ENCODE assay signal across 8 mouse cellular contexts in the genomic region with DNA sequence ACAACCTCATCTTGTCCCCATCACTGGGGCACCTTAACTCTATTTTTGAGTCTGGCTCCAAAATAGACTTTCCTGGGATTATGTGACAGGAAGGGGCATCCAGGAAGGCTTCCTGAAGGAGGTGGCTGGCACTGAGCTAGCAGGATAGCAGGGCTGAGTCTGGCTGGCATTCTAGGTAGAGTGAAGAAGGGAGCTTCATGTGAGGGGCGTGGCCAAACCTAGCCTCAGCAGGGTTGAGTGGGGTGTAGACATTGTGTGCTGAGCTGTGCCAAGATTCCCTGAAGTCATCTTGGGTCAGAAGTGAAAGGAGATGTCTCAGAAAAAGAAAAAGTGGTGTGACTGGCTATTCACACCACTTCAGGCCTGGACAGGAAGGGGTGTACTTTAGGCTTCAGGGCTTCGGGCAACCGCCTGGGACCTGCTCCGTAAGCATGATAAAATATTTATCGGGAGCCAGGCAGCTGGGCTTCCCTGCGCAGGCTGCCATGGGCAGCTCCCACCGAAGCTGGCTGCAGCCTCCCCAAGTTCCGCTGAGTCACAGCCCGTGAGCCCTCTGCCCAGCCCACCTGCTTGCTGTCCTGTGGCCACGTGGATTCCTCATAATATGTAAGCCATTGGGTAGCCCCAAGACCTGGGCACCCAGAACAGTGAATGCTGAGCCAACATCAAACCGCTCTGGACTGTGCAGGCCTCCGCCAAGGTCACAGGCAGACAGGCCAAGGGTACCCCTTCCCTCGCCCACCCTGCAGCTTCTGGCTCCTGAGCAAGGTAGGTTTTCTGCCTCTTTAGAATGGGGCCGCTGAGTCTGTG. TPM values are rescaled to one million over a fixed set of nuclear protein-coding genes. Genes with fewer than 3 reads are reported as not detected.
A peak's percentile ranks its signal among the peaks of the same experiment; 100 is the strongest.
DNase-seq lines count a peak whose midpoint lies in the region; ATAC-seq and TF ChIP-seq lines count a peak whose summit lies in the region.

Gene Prr5, plus strand, starts transcription at position 683 of the 810 bp plus-strand sequence.

- no peaks in the 10 kb centered on the region for H3K4me1 ChIP-seq in heart, postnatal 0 days (ENCODE audit: control insufficient read depth, insufficient read depth)
- H3K4me1 ChIP-seq in embryonic facial prominence, embryonic 12.5 days = peaks cover 16% of the 10 kb centered on the region; the same call in 1 of the 2 replicates
- peaks cover 18% of the 10 kb centered on the region for H3K4me1 ChIP-seq in liver, embryonic 13.5 days (replicated peaks)

- no peaks in the 10 kb centered on the region for H3K36me3 ChIP-seq in heart, postnatal 0 days (replicated peaks; ENCODE audit: control insufficient read depth, insufficient read depth, low read length)
- H3K36me3 ChIP-seq in embryonic facial prominence, embryonic 12.5 days = no peaks in the 10 kb centered on the region
- no peaks in the 10 kb centered on the region for H3K36me3 ChIP-seq in liver, embryonic 13.5 days

- H3K9ac ChIP-seq in heart, postnatal 0 days (replicated peaks; ENCODE audit: low read depth, low read length) = 0 out of 2 replicates have a peak within 1 kb of the TSS, but pooled peaks have one; percentile 20
- H3K9ac ChIP-seq in embryonic facial prominence, embryonic 12.5 days = peak within 1 kb of the TSS; percentile 15; the same call in 1 of the 2 replicates
- H3K9ac ChIP-seq in liver, embryonic 13.5 days = no peak within 1 kb of the TSS

- no peak; the same call in 1 of the 2 replicates for ATAC-seq in heart, postnatal 0 days (ENCODE audit: insufficient read depth, low read depth)
- no peak for ATAC-seq in embryonic facial prominence, embryonic 12.5 days (ENCODE audit: insufficient number of reproducible peaks, insufficient read depth, low FRiP score, low TSS enrichment)
- peak; percentile 66 for ATAC-seq in liver, embryonic 13.5 days (ENCODE audit: low read depth)

- 0 out of 2 replicates have a peak, but pooled peaks cover 3% of the 10 kb centered on the region for H3K27me3 ChIP-seq in heart, postnatal 0 days (ENCODE audit: control insufficient read depth, insufficient read depth, low read length)
- H3K27me3 ChIP-seq in embryonic facial prominence, embryonic 12.5 days = peaks cover 10% of the 10 kb centered on the region
- peaks cover 12% of the 10 kb centered on the region for H3K27me3 ChIP-seq in liver, embryonic 13.5 days

- no peak for TF ChIP-seq EP300 in heart, postnatal 0 days (IDR thresholded peaks at IDR 0.05; ENCODE audit: low read depth)

- H3K27ac ChIP-seq in heart, postnatal 0 days (ENCODE audit: low read depth) = no peak within 1 kb of the TSS
- no peak within 1 kb of the TSS for H3K27ac ChIP-seq in embryonic facial prominence, embryonic 12.5 days
- 0 out of 2 replicates have a peak within 1 kb of the TSS, but pooled peaks have one; percentile 27 for H3K27ac ChIP-seq in liver, embryonic 13.5 days

- H3K9me3 ChIP-seq in heart, postnatal 0 days (replicated peaks; ENCODE audit: control insufficient read depth, low read length) = no peaks in the 10 kb centered on the region
- H3K9me3 ChIP-seq in embryonic facial prominence, embryonic 12.5 days = no peaks in the 10 kb centered on the region
- H3K9me3 ChIP-seq in liver, embryonic 13.5 days (replicated peaks) = no peaks in the 10 kb centered on the region

- no peak for DNase-seq in heart, postnatal 0 days (ENCODE audit: low spot score)
- DNase-seq in heart, adult 9 months (ENCODE audit: low spot score in 2 of 2) = no peak
- peak; percentile 86 for DNase-seq in kidney, adult 11 months
- DNase-seq in liver, embryonic 13.5 days = peak; percentile 23
- DNase-seq in urinary bladder, postnatal 14 days (ENCODE audit: low spot score) = no peak
- no peak for DNase-seq in frontal cortex, postnatal 36 days (ENCODE audit: low spot score in 2 of 2)
- no peak for DNase-seq in frontal cortex, postnatal 14 days (ENCODE audit: low spot score in 2 of 2)

- H3K4me2 ChIP-seq in heart, postnatal 0 days (ENCODE audit: low read depth, low read length) = no peak within 1 kb of the TSS
- no peak within 1 kb of the TSS for H3K4me2 ChIP-seq in embryonic facial prominence, embryonic 12.5 days (replicated peaks)
- H3K4me2 ChIP-seq in liver, embryonic 13.5 days = no peak within 1 kb of the TSS

- no peak for TF ChIP-seq CTCF in heart, postnatal 0 days (IDR thresholded peaks at IDR 0.05; ENCODE audit: low read depth)

- H3K4me3 ChIP-seq in heart, postnatal 0 days (ENCODE audit: low read depth, low read length) = no peak within 1 kb of the TSS
- H3K4me3 ChIP-seq in embryonic facial prominence, embryonic 12.5 days = no peak within 1 kb of the TSS
- no peak within 1 kb of the TSS for H3K4me3 ChIP-seq in liver, embryonic 13.5 days (replicated peaks)

- 52% methylated on average over 14 of the region's 14 CpGs for WGBS in heart, postnatal 0 days
- WGBS in embryonic facial prominence, embryonic 12.5 days = 82% methylated on average over 14 of the region's 14 CpGs
- WGBS in liver, embryonic 13.5 days (ENCODE audit: insufficient replicate concordance) = 55% methylated on average over 14 of the region's 14 CpGs

RNA-seq across cellular contexts. Expression of gene Prr5, which starts in this region (rescaled TPM):
- total RNA-seq in heart, postnatal 0 days (2014; rRNA removed; ENCODE audit: low replicate concordance) = 7.3 and 14.8 TPM in 2 replicates
- polyA plus RNA-seq in heart, postnatal 0 days (2015; fragmentation: Nextera tagmentation; extraction: Ambion mirVana) = 5.6 and 6.5 TPM in 2 replicates
- polyA plus RNA-seq in embryonic facial prominence, embryonic 12.5 days (2016; fragmentation: Nextera tagmentation; extraction: Ambion mirVana) = 20.4 and 20.7 TPM in 2 replicates
- 7.6 and 7.8 TPM in 2 replicates for polyA plus RNA-seq in liver, embryonic 13.5 days (2015; fragmentation: Nextera tagmentation; extraction: Ambion mirVana)

Comparison
In these comparisons a context has a peak if more than half of its experiments do, and no peak if none do; other contexts are left out.
1. DNase-seq: peak in kidney, adult 11 months (single experiment) and liver, embryonic 13.5 days (single experiment); none in heart, postnatal 0 days (single experiment), heart, adult 9 months (0 of 2), urinary bladder, postnatal 14 days (single experiment), frontal cortex, postnatal 36 days (0 of 2) and frontal cortex, postnatal 14 days (0 of 2).